Mouse (Mus musculus): ENCODE results near the gene Zdhhc14.

Zdhhc14 gene

DNA sequence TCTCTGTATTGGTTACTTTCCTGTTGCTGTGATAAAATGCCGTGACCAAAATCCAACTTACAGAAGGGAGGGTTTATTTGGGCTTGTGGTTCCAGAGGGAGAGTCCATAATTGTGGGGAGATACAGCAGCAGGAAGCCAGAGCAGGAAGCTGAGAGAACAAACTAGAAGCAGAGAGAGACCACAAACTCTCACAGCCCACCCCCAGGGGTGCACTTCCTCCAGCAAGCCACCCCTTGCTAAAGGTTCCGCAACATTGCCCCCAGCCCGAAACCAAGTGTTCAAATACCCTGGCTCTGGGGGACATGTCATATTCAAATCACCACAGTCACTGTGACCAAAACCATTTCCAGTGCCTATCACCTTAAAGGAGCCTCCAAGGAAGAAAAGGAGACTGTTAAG lies 254.0 kb downstream of the Zdhhc14 start:
- DNase-seq = no peak

DNA sequence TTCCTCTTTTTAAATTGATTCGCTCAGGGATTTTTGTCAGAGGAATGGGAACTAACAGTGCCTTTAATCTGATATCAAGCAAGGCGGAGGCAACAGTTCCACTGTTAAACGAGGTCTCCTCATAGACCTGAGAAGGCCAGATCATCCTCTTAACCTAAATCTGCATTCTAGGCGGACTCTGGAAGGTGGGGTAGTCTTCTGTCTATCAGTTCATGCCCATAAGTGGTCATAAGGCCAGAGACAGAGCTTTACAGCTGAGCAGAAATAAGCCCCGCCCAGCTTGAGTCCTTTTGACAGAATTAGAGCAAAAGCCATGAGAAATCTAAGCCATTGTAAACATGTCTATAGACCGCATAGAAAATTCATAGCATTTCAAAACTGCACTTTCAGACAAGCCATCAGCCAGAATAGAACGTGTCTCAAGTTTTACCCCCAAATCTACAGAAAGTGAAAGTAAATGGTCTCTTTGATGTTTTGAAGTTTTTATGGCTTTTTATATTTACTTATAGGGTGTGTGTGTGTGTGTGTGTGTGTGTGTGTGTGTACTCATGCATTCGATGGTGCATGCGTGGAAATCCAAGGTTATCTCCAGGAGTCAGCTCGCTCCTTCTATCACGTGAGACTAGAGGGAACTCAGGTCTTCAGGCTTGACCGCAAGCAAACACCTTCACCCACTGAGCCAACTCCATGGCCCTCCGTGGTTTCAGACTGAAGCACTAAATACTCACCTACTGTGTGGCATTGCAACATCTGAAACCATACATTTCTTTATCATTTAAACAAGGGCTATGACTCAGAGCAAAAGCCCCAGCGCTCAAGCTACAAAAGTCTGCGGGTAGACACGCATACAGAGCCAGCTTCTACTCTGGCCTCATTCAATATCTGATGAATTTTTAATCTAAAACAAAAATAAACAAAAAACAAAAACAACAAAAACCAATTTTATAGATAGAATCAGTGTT lies 255.5 kb downstream of the Zdhhc14 start:
- DNase-seq = no peak

DNA sequence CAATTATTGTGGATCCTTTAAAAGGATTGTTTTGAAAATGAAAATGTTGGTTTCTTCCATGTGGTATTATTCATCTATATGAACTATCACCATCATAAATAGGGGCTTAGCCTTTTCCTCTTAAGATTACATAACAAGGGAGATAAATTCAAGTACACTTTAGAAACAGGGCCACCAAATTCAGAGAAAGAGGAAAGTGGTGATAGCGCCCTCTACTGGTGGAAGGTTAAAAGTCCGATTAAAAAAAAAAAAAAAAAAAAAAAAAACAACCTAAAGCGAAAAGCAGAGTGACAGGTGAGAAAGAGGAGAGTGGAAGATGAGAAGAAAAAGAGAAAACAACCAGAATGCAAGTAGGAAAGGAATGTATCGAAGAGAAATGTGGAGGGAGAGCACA lies 256.1 kb downstream of the Zdhhc14 start:
- DNase-seq = no peak

DNA sequence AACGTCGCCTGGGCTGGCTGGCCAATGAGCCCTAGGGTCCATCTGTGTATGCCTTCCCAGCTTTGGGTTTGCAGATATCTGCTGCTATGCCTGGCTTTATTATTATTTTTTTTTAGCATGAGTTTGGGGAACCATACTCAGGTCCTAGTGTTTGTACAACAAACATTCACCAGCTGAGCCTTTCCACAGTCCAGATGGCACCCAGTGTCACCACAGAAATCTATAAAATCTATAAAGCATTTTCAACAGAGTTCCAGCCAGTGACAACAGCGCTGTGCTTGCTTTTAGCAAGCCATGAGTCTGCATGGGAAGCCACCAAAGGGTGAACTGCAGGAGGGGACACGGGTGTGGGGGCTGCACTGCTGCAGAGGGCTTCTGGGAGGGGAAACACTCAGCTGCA lies 257.9 kb downstream of the Zdhhc14 start:
- DNase-seq = no peak

DNA sequence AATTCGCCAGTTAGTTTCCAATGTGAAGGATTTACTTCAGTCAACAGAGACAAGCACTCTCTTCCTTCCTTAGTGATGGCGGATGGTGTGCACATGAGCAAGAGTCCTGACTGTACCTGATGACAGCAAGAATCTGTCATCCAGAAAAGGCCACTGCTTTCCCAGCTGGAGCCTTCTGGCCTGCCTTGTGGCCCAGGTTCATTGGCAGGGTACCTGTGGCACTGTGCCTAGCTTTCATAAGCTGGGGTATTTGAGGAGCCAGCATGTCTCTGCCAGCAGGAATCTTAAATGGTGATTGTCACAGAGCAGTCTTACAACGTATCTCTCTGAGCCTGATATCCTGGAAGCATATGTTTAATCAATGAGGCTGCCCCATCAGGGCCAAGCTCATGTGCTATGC lies 258.7 kb downstream of the Zdhhc14 start:
- DNase-seq = no peak

DNA sequence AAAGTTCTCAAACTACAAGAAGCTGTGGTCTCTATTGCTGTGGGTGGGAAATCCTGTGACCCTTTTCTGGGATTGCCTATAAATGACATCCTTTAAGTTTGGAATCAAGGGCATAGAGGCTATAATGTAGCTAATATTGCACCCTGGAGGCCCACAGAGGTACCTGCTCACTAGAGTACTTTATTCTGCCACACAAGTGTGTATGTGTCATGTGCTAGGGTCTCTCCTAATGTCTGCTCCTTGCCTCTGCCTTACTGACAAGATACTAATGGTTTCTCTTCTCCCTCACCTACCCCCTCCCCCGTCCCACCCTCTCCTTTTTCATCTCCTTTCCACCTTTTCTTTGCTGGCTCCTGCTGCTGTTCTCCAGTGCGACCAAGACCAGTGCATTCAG lies 260.0 kb downstream of the Zdhhc14 start:
- DNase-seq = no peak

DNA sequence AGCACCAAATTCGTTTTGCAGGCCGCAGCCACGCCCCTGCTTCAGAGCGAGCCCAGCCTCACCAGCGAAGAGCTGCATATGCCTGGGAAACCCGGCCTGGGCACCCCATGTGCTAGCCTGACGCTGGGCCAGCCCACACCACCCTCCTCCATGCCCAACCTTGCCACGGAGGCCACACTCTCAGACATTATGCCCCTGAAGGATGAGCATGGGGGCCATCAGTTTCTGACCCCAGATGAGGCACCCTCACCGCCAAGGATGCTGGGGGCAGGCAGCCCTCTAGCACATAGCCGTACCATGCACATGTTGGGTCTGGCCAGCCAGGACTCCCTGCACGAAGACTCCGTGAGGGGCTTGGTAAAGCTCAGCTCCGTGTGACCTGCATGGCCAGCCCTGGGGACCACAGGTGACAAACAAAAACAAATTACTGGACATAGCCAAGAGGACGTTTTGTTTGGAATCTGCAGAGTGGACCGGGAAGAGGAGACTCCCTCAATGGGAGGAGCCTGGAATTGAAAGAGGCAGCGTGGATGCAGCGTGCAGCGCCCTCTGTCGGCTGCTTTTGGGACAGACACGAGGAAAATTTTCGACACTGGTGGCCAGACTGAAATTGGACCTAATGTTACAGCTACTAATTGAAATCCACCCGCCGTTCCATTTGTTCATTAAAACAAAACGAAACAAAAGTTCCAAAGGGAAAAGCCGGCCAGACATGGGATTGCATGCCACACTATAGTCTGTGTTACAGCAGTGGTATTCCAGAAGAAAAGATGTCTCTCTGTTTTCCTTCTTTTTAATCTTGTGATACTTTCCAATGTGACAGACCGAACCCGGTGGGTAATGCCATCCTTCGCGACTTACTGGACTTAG lies 260.6 kb downstream of the Zdhhc14 start:
- peak; percentile 71 to 84 for DNase-seq

DNA sequence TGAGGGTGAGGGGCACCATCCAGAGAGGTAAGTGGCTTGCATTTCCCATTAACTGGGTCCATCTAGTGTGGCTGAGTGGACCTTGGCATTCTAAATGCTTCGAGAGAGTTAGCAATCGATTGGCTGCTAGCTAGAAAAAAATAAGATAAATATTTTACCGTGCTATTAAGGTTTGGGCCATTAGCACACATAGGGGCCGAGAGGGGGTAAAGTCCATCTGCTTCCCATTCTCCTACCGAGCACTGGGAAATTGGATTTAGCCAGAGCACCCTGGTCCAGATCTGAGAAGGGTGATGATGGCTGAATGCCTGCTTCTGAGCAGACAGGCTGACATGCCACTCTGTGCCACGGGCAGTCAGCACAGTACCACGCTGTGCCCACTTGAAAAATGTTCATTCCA lies 263.1 kb downstream of the Zdhhc14 start:
- no peak for DNase-seq

DNA sequence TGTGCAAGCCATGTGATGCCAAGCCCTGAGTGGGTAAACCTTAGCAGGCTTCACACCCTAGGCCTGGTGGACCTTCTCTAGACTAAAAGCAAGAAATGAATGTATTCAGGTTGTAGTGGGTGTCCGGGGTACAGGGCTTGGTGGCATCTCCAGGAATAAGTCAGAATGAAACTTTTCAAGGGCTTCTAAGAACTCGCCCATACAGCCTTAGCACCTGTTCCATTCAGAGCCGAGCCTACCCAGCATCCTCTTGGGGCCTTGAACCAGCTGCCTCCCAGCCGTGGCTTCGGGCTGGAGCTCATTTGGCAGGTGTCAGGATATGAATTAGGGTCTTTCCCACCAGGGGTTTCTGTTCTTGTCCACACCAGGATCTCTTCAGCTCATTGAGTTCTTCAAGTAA lies 263.7 kb downstream of the Zdhhc14 start:
- no peak for DNase-seq

DNA sequence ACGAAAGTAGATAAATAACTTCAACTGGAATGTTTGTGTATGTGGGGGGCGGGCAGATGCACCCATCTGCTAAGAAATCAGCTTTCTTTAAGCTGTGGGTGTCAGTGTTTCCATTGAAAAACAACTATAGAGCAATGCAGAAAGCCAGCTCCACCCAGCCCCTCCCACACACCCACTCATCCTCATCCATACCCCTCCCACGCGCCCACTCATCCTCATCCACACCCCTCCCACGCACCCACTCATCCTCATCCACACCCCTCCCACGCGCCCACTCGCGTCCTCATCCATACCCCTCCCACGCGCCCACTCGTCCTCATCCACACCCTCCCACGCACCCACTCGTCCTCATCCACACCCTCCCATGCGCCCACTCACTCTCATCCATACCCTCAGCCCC lies 264.5 kb downstream of the Zdhhc14 start:
- DNase-seq = no peak

DNA sequence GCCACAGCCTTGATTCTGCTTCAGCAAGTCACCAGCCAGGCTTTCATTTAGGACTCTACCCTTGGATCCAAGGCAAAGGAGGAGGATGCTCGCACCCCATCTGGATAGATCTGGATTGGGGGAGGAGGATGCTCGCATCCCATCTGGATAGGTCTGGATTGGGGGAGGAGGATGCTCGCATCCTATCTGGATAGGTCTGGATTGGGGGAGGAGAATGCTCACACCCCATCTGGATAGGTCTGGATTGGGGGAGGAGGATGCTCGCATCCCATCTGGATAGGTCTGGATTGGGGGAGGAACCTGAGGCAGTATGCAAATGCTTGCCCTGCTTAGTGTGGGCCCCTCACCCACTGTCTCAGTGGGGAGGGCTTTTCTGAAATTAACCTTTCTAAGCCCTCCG lies 271.4 kb downstream of the Zdhhc14 start:
- DNase-seq = no peak

DNA sequence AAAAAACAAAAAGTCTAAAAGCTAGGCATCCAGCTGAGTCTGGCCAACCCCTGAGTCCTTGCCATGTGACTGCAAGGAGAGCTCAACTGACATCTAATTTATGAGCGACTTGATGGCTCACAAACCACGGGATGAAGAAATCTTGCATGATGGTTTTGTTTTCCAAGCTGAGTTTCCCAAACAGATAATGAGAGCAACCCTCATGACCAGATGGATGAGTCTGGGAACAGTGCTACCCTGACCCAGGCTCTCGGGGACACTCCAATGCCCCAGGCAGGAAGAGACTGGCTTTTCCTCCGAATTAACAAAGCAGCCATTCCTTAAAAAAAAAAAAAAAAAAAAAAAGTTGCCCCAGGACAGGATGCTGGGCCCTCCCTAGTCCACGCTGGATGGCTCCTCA lies 271.9 kb downstream of the Zdhhc14 start:
- DNase-seq = no peak

DNA sequence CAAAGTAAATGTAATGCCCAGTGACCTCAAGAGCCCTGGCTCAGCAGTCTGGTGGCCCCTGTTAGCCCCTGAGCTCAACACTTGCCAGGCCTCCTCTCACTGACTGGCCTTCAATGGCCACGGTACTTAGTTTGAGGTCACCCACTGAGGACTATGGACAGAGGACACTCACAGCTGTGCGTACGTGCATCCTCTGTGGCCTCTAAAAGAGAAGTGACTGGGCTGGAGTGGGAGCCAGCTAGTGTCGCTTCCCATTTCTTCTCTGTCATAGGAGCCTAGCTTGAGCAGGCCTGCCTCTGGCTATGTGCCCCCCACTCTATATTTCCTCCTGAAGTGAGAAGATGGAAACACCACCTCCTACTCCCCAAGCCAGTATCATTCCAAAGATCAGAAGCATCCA lies 273.4 kb downstream of the Zdhhc14 start:
- no peak for DNase-seq

DNA sequence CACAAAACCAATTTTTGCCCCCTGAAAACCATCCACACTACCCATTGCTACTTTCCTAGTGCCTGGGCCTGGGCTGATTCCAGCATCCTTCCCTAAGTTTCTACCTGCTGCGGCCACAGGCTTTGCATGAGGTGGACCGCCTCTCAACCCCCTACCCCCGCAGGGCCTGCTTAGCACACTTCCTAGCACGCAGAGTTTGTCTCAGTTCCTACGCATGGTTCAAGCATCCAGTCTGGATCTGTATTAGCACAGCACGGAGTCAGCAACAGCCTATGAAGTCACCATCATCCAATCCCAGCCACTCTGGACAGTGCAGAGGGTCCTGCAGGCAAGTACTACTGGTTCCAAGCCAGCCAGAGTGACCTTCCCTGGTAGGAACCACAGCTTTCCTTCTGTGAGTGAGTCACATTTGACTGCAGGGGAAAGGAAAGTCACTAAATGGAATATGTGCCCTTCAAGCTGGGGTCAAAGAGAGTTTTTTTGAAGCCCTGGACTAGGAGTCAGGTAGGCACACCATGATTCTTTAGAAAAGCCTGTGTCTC lies 275.9 kb downstream of the Zdhhc14 start:
- DNase-seq = no peak

DNA sequence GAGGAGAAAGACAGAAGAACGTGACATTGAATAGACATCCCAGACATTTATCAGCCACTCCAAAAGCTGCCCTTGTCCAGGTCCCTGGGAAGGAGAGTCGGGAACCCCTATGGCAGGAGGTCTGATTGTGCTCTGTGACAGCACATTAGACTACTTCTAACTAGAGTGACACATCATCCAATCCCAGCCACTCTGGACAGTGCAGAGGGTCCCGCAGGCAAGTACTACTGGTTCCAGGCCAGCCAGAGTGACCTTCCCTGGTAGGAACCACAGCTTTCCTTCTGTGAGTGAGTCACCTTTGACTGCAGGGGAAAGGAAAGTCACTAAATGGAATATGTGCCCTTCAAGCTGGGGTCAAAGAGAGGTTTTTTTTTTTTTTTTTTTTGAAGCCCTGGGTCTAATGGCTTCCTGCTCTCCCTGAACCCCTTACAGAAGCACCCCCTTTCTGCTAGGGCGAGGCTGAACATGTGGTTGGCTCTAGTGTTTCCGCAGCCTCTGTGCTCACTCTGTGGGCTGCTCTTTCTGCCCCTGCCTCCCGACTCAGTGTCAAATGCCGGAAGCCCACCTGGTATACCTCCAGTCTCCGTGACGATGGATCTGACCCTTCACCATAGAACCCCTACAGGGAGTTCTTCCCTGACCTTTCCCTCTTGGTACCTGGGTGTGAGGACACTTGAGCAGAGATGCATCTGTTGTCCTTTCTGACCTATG lies 276.6 kb downstream of the Zdhhc14 start:
- no peak for DNase-seq

DNA sequence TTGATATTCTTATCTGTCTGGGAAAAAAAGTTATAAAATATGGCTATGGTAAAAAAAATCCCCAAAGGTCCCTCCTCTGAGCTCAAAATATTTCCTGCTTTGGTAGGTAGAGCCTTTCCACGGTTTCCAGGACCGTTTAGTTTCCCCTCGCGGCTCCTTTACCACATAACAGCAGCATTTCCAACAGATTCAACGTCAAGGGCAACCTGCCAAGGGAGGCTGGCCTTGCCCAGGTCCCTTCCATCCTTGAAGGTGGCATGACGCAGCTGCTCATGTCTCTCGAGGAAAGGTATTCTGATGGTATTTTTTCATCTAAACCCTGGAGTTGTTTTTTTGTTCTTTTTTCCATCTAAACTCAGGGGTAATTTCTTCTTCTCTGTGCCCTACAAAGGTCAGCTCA lies 277.4 kb downstream of the Zdhhc14 start:
- peak; percentile 43 to 62 for DNase-seq

DNA sequence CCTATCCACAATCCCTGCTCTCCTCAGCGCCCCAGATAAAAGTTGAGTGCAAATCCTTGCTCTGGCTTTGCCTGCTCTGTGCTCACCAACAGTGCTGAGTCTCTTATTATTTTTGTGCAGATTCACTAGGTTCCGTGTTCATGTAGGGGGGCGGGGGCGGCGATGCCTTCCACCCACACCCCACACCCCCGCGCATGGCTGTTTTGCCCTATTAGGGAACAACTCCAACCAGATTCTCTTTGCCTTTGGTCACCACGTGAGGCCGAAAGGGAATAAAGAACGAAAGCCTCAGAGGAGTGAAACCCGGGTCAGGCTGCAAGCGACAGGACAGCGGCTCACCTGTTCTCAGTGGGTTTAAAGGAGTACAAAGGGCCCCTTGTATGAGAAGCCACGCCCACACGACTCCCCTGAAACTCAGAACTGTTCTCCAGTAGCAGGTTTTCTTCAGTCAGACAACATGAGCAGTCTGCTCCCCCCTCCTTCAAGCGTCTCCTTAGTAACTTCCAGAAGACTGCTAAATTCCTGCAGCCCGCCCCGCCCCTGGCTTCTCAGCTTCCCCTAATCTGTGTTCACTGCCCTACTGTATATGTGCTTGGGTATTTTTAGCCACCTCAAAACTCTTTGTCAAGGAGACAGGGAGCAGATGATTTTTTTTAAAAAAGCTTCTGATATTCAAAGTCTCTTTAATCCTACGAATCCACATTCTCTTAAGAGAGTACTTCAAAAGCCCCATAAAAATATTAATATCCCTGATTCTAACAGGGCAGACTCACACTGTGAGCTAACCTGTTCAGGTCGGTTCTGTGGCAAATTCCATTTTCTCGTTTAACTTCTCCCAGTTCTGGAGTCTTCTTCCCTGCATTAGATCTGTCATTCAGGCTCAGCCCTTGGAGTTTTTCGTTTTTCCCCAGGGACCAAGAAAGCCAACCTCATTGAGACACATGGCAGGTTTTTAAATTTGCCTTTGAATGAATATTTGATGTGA lies 278.2 kb downstream of the Zdhhc14 start:
- DNase-seq = peak; percentile 39 to 42

DNA sequence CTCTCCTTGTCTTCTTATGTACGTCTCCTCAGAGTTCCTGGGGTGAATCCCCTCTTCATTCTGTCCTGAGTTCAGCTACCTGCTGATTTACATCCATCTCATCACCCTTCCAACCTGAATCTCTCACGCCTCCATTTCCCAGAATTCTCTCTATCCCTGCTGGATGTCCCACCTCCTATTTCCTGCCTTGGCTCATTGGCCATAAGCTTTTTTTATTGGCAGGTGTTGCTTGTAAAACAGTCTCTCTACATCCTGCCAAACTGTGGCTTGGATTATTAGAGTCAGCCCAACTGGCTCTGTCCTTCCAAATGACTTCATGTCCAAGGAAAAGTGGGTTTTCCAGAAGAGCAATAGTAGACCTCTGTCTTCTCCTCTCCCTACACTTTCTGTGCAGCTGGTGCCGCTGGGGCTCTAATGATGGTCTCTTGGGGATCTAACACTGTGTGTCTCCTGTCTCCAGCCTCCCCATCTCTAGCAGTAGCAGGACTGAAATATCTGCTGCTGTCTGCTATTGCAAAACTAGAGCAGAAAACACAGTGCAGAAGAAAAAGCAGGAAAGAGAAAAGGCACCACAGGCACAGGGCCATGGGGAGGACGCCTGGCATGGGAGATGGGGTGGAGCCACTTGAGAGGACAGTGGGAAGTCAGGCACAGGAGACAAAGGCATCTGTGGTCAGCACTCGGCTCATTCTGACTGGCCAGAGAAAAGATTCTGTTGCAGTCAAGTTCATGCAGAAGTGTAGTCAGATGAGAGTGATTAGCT lies 288.0 kb downstream of the Zdhhc14 start:
- no peak for DNase-seq

DNA sequence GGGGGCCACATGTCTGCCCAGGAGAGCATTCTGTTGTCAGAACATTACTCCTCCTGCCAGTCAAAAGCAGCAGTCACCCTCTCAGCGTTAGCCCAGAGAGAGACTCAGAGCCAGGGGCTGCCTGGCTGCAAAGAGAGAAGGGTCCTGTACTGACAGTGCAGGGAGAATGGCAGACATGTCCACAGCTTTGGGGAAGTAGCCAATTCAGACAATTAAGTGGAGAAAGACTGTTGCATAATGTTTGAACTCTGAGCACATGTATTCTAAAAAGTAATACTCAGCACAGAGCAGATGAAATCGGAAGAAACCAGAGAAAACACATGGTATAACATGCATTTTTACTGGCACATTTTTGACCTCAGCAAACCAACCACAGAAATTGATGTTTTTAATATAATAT lies 292.9 kb downstream of the Zdhhc14 start:
- no peak for DNase-seq

DNA sequence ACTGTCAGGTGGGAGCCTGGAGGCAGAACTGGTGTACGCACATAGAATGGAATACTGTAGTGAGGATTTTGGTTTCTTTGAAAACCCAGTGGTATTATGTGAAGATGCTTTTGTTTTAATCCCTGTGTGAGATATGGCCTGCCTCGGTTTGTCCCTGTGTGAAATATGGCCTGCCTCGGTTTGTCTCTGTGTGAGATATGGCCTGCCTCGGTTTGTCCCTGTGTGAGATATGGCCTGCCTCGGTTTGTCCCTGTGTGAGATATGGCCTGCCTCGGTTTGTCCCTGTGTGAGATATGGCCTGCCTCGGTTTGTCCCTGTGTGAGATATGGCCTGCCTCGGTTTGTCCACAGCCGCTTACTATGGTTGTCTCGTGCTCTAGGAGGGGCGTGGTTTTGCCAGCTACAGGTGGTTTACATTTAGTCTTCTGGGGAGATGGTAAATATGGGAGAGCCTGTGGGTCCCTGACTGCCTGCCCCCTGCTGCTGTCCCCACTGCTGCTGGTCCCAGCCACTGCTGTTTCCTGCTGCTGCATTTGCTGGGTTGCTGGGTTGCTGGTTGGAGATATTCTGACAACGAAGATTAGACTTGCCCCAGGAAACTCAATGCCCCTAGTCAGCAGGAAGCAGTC lies 299.9 kb downstream of the Zdhhc14 start:
- no peak for DNase-seq

Measured in kidney, adult 8-10 months (tissue).